Mouse (Mus musculus) heart, postnatal 36 days (tissue): ENCODE results near the gene Rnf220. TPM values are rescaled to one million over a fixed set of nuclear protein-coding genes. Genes with fewer than 3 reads are reported as not detected.
A peak's percentile ranks its signal among the peaks of the same experiment; 100 is the strongest.

Source experiments
- DNase-seq, 2 experiments: peaks; one replicate each; pipeline ENCODE4 v3.0.0; 2021 to 2022
- intact Hi-C: fragments of 180-260 bp; cut with DNase I; formaldehyde crosslinking; loops from one replicate; pipeline ENCODE4 v1.15.1; 2025
- total RNA-seq, 2 experiments: library from RNA; stranded (reverse); gene quantifications; 2 replicates each; pipeline ENCODE4 v1.2.3; 2021

Rnf220 gene
- total RNA-seq: 10 to 100 TPM; 33.7 to 36.0 TPM

DNA sequence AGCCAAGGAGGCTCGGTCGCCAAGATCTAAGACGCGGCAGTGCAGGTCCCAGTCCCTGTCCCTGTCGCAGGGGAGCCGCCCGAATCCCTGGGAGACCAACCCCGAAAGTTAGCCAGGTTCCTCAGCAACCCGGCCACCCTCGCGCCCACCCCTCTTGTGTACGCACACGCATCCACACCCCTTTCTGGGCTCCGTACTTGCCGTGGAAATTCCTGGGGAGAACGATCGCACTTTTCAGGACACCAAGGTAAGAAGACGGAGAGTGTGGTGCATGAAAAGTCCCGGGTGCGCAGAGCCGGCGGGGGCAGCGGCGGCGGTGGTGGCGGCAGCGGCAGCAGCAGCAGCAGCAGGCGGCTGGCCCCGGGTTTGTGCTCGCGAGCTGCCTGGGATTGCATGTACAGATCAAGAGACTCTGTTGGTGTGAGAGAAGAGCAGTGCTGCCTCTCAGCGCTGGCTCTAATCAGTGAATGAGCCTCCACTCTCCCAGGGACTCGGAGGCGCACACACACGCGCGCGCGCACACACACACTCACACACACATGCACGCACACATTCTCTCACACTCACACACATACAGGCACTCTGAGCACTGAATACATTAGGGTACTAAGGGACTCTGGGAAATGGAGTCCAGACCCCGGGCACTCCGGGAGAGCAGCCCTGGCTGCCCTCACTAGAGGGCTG, at the start of gene Rnf220:
TSS of gene Rnf220 (minus strand) at position 571 of the 684 bp plus-strand sequence.
- DNase-seq: peak; percentile 32 to 35
- intact Hi-C loops: loop anchor here (5.0 kb wide), 1 partner anchor 139 kb away; no protein-coding TSS in a partner anchor

DNA sequence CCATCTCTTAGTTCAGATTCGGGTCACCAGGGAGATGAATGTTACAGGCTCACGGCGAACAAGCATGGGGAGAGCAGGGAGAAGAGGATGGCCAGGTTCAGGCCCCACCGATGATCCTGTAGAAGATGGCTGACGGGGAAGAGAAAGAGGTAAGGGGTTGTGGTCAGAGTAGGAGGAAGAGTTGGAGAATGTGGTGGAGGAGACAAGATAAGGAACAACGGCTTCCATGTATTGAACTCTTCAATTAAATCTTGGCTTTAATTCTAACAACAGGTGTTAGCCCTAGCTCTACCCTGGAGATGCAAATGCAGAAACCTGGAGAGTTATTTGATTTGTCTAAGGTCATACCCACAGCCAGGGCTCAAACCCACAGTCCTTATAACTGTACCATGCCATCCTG, 49.8 kb upstream of the Rnf220 start:
- intact Hi-C loops: no loop called here
- no peak for DNase-seq

DNA sequence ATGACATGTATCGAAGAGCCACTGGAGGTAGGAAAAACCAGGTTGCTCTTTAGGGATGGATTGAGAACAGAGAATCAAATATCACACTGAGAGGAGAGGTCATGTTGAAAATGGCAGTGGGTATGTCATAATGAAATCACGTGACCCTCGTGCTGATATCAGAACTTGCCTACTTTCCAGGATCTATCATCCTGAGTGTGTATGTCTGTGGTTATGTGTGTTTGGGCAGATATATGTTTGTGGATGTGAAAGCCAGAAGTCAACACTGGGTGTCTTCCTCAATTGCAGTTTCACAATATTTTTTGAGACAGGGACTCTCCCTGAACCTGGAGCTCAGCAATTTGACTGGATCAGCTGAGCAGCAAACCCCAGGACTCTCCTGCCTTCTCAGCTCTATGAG, 48.6 kb upstream of the Rnf220 start:
- intact Hi-C loops: no loop called here
- no peak for DNase-seq

DNA sequence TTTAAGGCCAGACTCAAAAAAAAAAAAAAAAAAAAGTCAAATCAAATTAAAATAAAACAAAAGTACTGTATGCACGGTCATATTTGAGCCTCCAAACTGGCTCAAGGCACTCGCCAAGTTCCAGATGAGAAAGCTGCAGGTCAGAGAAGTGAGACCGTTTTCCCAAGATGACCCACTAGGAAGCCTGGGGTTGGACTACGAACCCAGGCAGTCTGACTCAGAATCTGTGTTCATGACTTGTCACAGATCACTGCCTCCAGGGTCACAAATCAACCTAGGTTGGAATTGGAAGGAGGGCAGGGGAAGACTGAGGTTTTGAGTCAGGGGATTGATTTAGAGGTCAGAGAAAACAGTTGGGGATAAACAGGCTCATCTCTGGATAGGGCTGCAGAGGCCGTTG, 43.7 kb upstream of the Rnf220 start:
- DNase-seq: no peak
- intact Hi-C loops: no loop called here

DNA sequence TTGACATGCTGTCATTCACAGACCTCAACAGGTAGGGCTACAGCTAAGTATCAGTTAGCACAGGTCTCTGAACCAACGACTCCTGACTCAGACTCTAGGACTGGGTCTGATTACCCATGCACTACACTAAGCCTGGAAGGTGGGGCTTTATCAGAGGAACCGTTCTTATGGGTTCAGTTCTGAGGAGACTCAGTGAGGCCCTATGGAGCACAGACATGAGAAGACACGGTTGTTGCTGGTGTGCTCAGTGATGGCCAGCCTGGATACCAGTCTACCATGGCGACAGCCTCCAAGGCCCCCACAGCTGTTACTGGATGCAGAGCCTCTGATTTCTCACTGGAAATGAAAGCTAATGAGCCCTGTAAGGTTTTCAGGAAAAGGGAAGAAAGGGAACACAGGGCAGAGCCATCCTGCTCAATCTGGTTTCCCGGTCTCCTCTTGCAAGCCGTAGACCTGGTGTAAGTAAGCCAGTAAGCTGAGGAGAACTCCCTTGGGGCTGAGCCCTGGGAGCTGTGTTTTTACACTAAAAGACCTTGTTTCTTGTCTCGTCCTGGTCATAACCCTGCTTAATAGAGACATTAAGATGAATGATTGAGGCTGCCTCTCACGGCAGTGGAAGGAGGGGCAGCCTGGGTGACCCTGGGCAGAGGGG, 42.6 kb upstream of the Rnf220 start:
- no peak for DNase-seq
- intact Hi-C loops: no loop called here

DNA sequence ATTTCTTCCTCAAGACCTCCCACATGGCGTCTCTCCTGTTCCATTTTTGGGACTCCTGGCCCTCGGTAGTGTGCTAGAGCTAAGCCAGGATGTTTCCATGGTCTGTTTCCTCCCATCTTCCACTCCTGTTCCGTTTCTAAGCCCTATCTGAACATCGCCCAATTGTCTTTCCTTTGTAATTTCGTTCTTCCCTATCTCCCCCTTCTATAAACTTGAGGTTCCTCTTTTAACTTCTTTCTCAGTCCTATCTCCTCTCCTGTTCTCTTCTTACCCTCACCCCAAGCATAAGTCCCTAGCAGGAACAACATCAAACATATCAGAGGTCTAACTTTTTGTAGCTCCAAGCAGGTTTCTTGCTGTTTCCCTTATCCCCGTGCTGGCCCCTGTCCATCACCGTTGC, 40.1 kb upstream of the Rnf220 start:
- intact Hi-C loops: no loop called here
- no peak for DNase-seq

DNA sequence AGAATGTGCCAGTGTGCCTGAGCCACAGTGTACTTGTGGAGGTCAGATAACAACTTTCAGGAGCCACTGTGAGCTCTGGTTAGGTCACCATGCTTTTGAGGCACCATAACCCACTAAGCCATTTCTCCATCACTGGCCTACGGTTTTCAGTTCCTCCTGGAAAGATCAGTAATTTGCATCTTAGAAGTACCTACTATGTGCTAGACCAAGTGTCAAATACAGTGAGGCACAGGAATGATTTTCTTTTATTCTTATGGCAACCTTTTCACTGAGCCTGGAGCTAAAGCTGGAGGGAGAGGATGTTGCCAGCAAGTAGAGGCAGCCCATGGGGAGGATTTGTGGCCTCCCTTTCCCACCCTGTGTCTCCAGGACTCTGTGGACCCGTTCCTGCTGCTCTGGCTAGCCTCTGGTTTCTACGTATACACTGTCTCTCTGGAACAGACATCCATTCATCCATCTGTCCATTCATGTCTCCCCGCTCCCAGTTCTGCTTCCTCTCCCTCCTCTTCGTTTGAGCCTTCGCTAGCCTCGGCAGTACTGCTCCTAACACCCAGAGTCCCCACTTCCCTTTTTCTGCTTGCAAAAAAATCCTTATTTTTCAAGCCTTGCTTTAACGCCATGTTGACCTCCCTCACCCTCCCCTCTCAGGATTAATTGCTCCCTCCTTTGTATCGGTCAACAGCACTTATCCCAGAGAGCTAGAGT, 38.8 kb upstream of the Rnf220 start:
- intact Hi-C loops: no loop called here
- no peak for DNase-seq

DNA sequence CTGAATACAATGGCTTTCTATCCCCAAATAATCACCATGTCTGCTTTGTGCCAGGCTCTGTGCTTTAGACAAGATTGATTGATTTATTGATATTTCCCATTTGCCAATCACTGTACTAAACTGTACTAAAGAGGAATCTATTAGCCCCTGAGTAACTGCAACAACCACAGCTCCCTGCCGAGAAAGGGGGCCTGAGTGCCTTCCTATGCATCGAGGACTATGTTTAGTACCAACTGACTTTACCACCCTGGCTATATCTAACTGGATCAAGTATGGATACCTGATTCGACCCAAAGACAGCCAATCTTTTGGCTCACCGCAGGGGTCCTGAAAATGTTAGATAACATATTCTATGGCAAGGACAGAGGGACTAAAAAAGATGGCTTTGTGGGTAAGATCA, 33.0 kb upstream of the Rnf220 start:
- intact Hi-C loops: no loop called here

DNA sequence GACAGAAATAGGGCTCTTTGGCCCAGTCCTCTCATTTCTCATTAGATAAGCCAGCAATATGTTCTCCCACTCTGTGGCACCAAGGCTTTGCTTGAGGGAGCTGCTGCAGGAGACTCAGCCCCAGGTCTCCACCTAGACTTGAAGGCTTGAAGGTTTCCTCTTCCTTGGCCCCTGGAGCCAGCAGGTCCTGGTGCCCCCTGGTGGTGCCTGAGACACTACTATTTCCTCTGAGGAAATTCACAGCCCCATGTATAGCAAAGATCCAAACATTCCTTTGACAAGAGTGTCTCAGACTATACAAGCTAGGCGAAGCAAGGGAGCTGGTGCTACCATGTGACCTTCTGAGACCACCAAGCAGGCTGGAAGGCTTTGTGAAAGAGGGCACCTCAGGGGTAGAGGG, 31.1 kb upstream of the Rnf220 start:
- intact Hi-C loops: loop anchor here (1.0 kb wide), 2 partner anchors 205 to 258 kb away; no protein-coding TSS in a partner anchor
- DNase-seq: peak; percentile 28 to 62

More for the DNA sequence above, 33.0 kb upstream of the Rnf220 start:
- DNase-seq: no peak

DNA sequence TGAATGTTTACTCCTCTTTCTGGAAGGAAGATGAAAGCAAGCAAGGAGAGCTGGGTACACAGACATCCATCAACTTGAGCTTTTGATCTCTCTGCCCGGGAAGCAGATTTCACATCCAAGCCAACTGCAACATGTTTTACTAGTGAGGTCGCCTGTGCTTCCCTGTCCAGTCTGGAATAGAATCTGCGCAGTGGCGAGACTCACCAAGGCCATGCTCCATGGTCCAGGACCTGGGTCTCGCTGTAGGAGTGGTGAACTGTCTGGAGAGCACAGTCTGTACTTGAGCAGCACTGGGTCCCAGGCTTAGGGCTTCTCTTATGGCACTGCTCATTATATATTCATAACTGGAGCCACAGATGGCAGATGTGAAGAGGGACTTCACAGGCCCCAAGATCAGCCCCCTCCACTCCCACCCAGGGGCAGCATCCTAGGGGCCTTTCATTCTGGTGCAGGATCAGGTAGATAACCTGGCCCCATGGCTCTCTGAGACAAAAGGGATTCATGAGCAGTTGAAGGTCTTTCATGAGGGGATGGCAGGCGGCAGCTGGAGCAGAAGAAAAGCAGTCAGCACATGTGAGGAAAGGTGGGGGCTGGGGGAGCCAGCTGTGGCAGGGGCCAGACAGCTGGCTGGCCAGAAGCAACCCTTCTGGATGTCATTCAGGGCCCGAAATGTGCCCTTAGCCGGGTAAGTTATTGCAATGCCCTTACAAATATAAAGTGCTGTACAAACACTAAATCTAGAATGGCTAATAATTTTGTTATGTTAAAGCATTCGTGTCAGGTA, 30.5 kb upstream of the Rnf220 start:
- DNase-seq: no peak
- intact Hi-C loops: no loop called here

DNA sequence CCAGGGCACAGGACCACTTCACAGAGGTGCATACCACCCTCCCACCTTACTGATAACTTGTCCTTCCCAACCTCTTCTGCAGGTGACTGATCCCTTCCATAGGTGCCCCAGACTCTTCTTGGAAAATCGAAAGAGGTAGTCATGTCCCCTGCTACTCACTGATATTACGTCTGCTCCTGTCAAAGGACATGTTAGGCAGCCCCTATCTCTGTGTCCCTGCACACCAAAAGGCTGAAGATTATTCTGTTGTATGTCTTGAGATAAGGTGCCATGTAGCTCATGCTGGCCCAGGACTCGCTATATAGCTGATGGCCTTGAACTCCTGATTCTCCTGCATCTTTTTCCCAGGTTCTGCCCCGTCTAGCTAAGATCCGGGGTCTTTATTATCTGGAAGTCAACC, 29.1 kb upstream of the Rnf220 start:
- DNase-seq: no peak
- intact Hi-C loops: no loop called here

DNA sequence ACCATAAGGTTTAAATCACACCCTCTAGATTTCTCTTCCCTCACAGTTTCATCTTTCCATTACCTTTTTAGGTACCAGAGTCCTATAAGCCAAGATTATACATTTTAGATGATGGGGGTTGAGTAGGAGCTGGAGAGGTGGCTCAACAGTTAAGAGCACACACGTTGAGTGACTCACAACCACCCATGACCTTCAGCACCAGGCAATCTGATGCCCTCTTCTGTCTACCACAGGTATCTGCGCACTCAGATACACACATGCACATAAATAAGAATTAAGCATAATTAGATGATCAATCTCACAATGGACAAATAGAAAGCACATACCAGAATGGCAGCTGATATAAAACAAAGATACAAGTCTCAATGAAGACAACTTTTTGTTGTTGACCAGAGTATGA, 24.5 kb upstream of the Rnf220 start:
- intact Hi-C loops: no loop called here
- no peak for DNase-seq

DNA sequence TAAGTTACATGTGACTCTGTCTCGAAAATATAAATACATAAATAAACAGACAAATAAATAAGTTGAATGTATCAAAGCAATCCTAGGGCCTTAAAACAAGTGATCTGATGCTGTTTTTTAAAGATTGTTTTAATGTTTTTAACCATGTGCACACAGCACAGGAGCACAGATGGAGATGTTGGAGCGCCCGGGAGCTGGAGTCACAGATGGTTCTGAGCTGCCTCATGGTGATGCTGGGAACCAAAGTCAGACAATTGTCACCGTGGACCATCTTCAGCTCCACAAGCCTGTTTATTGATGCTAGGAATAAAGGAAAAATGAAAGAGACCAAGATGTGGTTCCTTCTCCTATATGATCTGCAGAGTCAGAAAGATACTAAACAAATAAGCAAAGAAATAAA, 21.4 kb upstream of the Rnf220 start:
- intact Hi-C loops: no loop called here
- no peak for DNase-seq

DNA sequence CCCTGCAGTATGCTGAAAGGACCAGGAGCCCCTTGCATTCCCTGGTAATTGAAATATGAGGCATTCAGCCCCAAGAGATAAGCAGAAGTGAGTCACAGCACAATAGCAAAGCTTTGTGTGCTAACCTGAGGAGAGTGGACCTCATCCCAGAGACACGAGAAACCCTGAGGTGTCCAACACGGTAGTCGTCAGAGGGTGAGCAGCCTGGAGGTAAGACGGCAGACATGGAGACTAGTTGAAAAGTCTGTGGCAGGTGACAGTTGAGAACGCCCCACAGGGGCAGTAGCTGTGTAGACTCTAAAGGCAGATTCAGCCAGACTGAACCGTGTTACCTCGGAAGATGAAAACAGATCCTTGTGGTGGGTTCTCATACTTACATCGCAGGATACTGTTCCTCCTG, 2.2 kb upstream of the Rnf220 start:
- intact Hi-C loops: loop anchor here (5.0 kb wide), 1 partner anchor 142 kb away; no protein-coding TSS in a partner anchor

DNA sequence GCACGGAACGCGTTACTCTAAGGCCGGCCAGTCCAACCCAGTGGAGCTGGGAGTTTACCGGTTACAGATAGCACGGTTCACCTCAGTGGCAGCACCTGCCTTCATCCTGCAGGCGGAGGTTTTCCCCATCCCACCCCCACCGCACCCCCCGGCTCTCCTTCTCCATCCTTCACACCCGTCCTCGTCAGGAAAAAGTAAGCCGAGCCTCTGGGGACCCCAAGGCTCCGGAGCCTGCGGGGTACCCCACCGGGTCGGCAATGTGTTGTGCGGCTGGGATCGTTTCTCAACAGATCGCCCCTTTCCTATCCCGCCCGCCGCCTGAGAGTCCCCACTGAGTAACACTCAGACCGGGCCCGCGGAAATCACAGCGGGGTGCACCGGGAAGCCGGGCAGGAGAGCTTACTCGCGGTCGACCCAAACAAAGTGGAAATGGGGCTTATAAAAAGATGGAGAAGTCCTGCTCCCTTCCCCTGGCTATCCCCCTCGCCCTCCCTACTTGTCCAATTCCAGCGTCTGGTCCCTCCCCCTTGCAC, 917 bp downstream of the Rnf220 start:
- peak in 1 of 2 experiments; percentile 25 for DNase-seq
- intact Hi-C loops: loop anchor here (2.0 to 5.0 kb wide), 2 partner anchors 17 to 139 kb away; no protein-coding TSS in a partner anchor

More for the DNA sequence above, 2.2 kb upstream of the Rnf220 start:
- DNase-seq: no peak

DNA sequence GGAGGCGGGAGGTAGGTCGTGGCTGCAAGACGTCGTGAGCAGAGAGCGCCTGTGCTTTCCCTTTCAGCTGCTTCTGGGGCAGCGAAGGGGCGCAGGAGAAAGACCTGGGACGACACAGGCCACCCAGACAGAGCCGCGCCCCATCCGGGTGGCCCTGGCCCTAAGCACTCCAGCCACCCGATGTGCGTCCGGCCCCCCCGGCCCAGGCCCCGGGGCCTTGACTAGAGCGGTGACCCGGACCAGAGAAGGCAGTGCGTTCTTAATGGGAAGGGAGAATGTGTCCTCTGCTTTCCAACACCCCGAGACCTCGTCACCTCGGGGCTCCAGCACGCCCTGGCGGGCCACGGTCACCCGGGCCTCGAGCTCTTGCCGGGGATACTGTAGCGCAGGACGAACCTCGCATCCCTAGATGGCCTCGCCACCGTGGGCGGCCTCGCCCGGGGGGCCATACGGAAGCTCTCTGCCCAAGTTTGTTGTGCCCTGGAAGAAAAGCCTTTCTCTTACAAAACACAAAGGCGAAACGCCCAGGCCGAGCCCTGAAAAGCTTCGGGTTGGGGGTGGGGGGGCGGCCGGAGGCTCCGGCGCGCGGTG, 1.8 kb downstream of the Rnf220 start:
- intact Hi-C loops: loop anchor here (2.0 to 5.0 kb wide), 2 partner anchors 16 to 138 kb away; no protein-coding TSS in a partner anchor
- DNase-seq: peak; percentile 38 to 63

DNA sequence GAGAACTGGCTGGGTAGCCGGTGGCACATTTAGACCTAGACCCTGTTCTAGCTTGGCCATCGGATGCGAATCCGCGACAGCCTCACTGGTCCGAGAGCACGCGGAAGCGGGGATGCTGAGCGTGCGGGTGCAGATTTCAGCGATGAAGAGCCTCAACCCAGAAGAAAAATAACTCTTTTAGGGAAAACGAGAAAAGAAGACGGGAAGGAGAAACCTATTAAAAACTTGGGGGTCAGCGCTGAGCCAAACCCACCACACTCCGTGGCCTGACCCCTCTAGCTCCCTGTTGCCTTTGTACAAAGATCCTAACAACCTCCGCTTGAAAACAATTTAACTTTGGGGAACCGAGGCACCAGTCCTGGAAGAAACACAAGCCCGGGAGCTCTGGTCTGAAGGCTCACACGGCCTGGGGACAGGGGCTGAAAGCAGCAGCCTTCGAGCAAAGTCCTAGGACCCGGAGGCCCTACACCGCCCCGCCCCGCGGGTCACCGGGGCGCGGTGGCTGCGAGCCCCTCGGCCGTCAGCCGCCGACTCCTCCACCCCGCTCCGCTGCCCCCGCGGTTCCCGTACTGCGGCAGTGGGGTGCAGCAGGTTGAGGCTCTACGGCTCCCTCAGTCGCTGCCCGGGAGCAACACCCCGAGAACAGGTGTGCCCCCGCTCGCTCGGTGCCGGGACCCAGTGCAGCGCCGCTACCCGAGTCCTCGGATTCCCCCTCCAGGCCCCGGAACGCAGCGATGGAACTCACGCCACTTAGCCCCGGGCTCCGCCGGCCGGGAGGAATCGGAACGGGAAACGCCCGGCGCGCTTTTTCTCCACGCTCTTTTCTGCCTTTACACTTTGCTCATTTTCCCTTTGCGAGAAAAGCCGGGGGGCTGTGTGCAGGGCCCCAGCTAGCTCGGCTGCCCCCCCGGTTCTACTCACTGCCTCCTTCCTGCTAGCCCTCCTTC, 2.7 kb downstream of the Rnf220 start:
- intact Hi-C loops: loop anchor here (2.0 kb wide), 1 partner anchor 15 kb away; no protein-coding TSS in a partner anchor
- peak; percentile 35 to 56 for DNase-seq

DNA sequence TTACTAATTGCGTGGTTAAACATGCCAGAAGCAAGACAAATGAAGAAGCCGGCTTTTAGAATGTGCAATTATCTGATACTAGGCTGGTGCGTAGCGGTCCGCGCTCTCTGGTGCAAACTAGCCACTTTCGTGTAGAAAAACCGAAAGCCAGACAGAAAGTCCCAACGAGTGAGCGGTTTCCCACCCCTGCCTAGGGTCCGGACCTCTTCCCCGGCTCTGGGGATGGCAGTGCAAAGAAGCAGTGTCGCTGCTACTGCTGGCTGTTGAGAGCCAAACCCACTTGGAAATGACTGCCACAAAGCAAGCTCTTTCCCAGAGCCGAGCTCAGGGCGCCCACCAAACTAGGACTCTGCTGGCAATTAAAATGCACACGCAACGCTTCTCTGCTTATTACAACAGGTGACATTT, 3.7 kb downstream of the Rnf220 start:
- peak; percentile 37 to 58 for DNase-seq
- intact Hi-C loops: no loop called here

DNA sequence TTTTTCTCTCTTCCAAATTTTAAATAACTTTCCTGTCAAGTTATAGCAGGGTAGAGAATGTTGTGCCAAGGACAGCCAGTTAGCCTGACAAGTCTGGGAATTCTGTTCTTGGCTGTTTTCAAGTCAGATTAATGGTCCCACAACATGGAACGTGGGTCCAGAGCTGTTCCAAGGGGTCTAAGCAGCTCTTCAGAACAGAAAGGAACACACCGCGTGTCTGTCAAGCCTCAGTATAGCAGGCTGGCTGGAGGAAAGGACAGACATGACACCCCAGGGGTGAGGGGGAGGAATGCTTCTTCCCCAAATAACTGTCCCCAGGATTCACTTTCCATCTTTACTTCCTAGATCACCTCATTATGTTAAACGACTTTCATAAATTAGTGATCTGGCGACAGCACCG, 5.0 kb downstream of the Rnf220 start:
- no peak for DNase-seq
- intact Hi-C loops: no loop called here
